Mouse (Mus musculus) myocyte (in vitro differentiated cells): ENCODE results near the gene Chd9.

Experiments
- E2F4 ChIP-seq: IDR thresholded peaks from one replicate; pipeline ENCODE4 v1.6.1; 2011; ENCODE audit warnings: mild to moderate bottlenecking, control low read depth, moderate library complexity; ENCODE audit not compliant: insufficient read depth
- MAX ChIP-seq: IDR thresholded peaks from one replicate; pipeline ENCODE4 v1.6.1; 2011; ENCODE audit warnings: low read depth, mild to moderate bottlenecking, control low read depth
- MYOG ChIP-seq, 3 experiments: IDR thresholded peaks; one replicate each; pipeline ENCODE4 v1.6.1; 2011; ENCODE audit warnings: control low read depth in 2 of 3, low read depth in 2 of 3, mild to moderate bottlenecking in 2 of 3; ENCODE audit not compliant: insufficient read length in 2 of 3, control insufficient read depth in 1 of 3, insufficient read depth in 1 of 3
- POLR2A ChIP-seq: IDR thresholded peaks from one replicate; pipeline ENCODE4 v1.6.1; 2011; ENCODE audit warnings: low read depth, mild to moderate bottlenecking, control low read depth, moderate library complexity; ENCODE audit not compliant: insufficient read length
- POLR2AphosphoS2 ChIP-seq: IDR thresholded peaks from one replicate; pipeline ENCODE4 v1.6.1; 2011; ENCODE audit warnings: low read depth, control low read depth; ENCODE audit not compliant: insufficient read length
- TCF12 ChIP-seq: IDR thresholded peaks from one replicate; pipeline ENCODE4 v1.6.1; 2011; ENCODE audit warnings: mild to moderate bottlenecking, control low read depth; ENCODE audit not compliant: poor library complexity, insufficient read depth, severe bottlenecking
- TCF3 ChIP-seq: IDR thresholded peaks from one replicate; pipeline ENCODE4 v1.6.1; 2011; ENCODE audit warnings: low read depth, control low read depth; ENCODE audit not compliant: insufficient read length
- USF1 ChIP-seq: IDR thresholded peaks from one replicate; pipeline ENCODE4 v1.6.1; 2011; ENCODE audit warnings: low read depth, mild to moderate bottlenecking, control low read depth, moderate library complexity

DNA sequence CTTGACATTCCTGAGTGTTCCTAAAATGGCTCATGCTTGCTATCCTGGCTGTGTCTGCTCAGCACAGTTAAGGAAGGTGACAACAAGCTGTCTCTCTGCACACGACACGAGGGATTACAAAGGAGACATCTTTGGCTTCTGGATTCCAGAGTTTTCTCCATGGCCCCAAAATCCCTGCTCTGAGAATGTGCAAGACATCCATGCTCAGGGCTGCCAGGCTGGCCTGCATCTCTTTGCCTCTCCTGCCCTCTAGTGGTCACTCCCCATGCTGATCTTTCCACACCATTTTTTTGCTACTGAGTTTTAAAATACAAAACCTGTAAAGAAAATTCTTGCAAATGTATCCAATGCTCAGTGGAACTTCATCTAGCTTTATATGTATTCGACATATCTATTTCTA, 34.4 kb upstream of the Chd9 start:
- TF ChIP-seq POLR2A (no peak), USF1 (no peak), POLR2AphosphoS2 (no peak), MAX (no peak), TCF12 (no peak), MYOG (IDR thresholded peaks at IDR 0.05; ENCODE audit: control insufficient read depth in 1 of 3, insufficient read depth in 1 of 3, insufficient read length in 2 of 3, low read depth in 2 of 3) (no peak), E2F4 (no peak), TCF3 (no peak)
